Mouse (Mus musculus): Measurements from ENCODE around the gene Reep1. TPM values are rescaled to one million over a fixed set of nuclear protein-coding genes. Genes with fewer than 3 reads are reported as not detected.

Gene Reep1
- 5.6 and 5.9 TPM in 2 replicates for polyA plus RNA-seq (2016; fragmentation: Nextera tagmentation; extraction: Ambion mirVana)

GRCm38 (mm10) chr6:71707511-71708501 lies at the start of gene Reep1:
Gene Reep1 (plus strand): TSS chr6:71707561.
- Histone ChIP-seq H3K27ac (no peak within 1 kb of the TSS), H3K9me3 (replicated peaks) (no peaks in the 10 kb centered on the region), H3K4me2 (peak within 1 kb of the TSS; percentile 91), H3K4me1 (peaks cover 17% of the 10 kb centered on the region), H3K4me3 (peak within 1 kb of the TSS; percentile 63), H3K27me3 (replicated peaks) (peaks cover 54% of the 10 kb centered on the region), H3K36me3 (no peaks in the 10 kb centered on the region), H3K9ac (peak within 1 kb of the TSS; percentile 65)
- WGBS (ENCODE audit: insufficient replicate concordance), result 1% methylated on average over 87 of the region's 91 CpGs
- ATAC-seq, result peak; percentile 91

- Histone ChIP-seq H3K4me2 (no peak overlapping the region; the same call in 1 of the 2 replicates), H3K27me3 (replicated peaks) (no peaks in the 10 kb centered on the region), H3K27ac (no peak overlapping the region), H3K36me3 (no peaks in the 10 kb centered on the region), H3K9ac (no peak overlapping the region), H3K4me3 (no peak overlapping the region), H3K9me3 (replicated peaks) (no peaks in the 10 kb centered on the region), H3K4me1 (peaks cover 56% of the 10 kb centered on the region)
- ATAC-seq, result 0 out of 2 replicates have a peak, but pooled peaks have one; percentile 19
- 27% methylated on average over 2 of the region's 2 CpGs for WGBS (ENCODE audit: insufficient replicate concordance)
Measured at GRCm38 (mm10) chr6:71658290-71658689, 49.1 kb upstream of the Reep1 start.

- no peak overlapping the region for H3K4me3 ChIP-seq
- H3K27ac ChIP-seq, result no peak overlapping the region
- H3K9ac ChIP-seq, result no peak overlapping the region
- H3K4me1 ChIP-seq, result peaks cover 33% of the 10 kb centered on the region
- H3K4me2 ChIP-seq, result no peak overlapping the region
- H3K27me3 ChIP-seq (replicated peaks), result no peaks in the 10 kb centered on the region
- no peaks in the 10 kb centered on the region for H3K9me3 ChIP-seq (replicated peaks)
- no peak for ATAC-seq
- 71% methylated on average over 1 of the region's 1 CpGs for WGBS (ENCODE audit: insufficient replicate concordance)
- no peaks in the 10 kb centered on the region for H3K36me3 ChIP-seq
Measured at GRCm38 (mm10) chr6:71664511-71664910, 42.9 kb upstream of the Reep1 start.

- Histone ChIP-seq H3K27me3 (replicated peaks) (peaks cover 9% of the 10 kb centered on the region), H3K4me3 (no peak overlapping the region), H3K4me2 (no peak overlapping the region), H3K4me1 (no peaks in the 10 kb centered on the region), H3K9me3 (replicated peaks) (no peaks in the 10 kb centered on the region), H3K36me3 (no peaks in the 10 kb centered on the region), H3K9ac (no peak overlapping the region), H3K27ac (no peak overlapping the region)
- 41% methylated on average over 2 of the region's 2 CpGs for WGBS (ENCODE audit: insufficient replicate concordance)
- ATAC-seq, result no peak
Measured at GRCm38 (mm10) chr6:71673166-71673565, 34.2 kb upstream of the Reep1 start.

GRCm38 (mm10) chr6:71678891-71679290 lies 28.5 kb upstream of the Reep1 start:
- Histone ChIP-seq H3K27me3 (replicated peaks) (peaks cover 9% of the 10 kb centered on the region), H3K9ac (no peak overlapping the region), H3K36me3 (no peaks in the 10 kb centered on the region), H3K4me3 (no peak overlapping the region), H3K4me2 (no peak overlapping the region), H3K27ac (no peak overlapping the region), H3K9me3 (replicated peaks) (no peaks in the 10 kb centered on the region), H3K4me1 (0 out of 2 replicates have a peak, but pooled peaks cover under 1% of the 10 kb centered on the region)
- no peak for ATAC-seq
- WGBS (ENCODE audit: insufficient replicate concordance), result 50% methylated on average over 7 of the region's 7 CpGs

GRCm38 (mm10) chr6:71695150-71695549 lies 12.2 kb upstream of the Reep1 start:
- WGBS (ENCODE audit: insufficient replicate concordance), result 72% methylated on average over 2 of the region's 2 CpGs

GRCm38 (mm10) chr6:71695599-71695998 lies 11.8 kb upstream of the Reep1 start:
- Histone ChIP-seq H3K27ac (no peak overlapping the region), H3K9me3 (replicated peaks) (no peaks in the 10 kb centered on the region), H3K27me3 (replicated peaks) (0 out of 2 replicates have a peak, but pooled peaks cover 11% of the 10 kb centered on the region), H3K4me3 (no peak overlapping the region), H3K36me3 (no peaks in the 10 kb centered on the region), H3K4me2 (no peak overlapping the region), H3K9ac (no peak overlapping the region), H3K4me1 (no peaks in the 10 kb centered on the region)
- WGBS (ENCODE audit: insufficient replicate concordance), result 73% methylated on average over 3 of the region's 3 CpGs
- ATAC-seq, result no peak

More at GRCm38 (mm10) chr6:71695150-71695549, 12.2 kb upstream of the Reep1 start:
- no peak overlapping the region for H3K4me2 ChIP-seq
- no peaks in the 10 kb centered on the region for H3K36me3 ChIP-seq
- H3K4me3 ChIP-seq, result no peak overlapping the region
- H3K27me3 ChIP-seq (replicated peaks), result 0 out of 2 replicates have a peak, but pooled peaks cover 11% of the 10 kb centered on the region
- ATAC-seq, result no peak
- H3K4me1 ChIP-seq, result no peaks in the 10 kb centered on the region
- H3K9me3 ChIP-seq (replicated peaks), result no peaks in the 10 kb centered on the region
- H3K9ac ChIP-seq, result no peak overlapping the region
- H3K27ac ChIP-seq, result no peak overlapping the region

GRCm38 (mm10) chr6:71706871-71707270 lies 490 bp upstream of the Reep1 start:
- Histone ChIP-seq H3K9me3 (replicated peaks) (no peaks in the 10 kb centered on the region), H3K27ac (no peak overlapping the region), H3K36me3 (no peaks in the 10 kb centered on the region), H3K4me3 (no peak overlapping the region), H3K9ac (no peak overlapping the region), H3K4me1 (peaks cover 17% of the 10 kb centered on the region), H3K27me3 (replicated peaks) (peaks cover 58% of the 10 kb centered on the region), H3K4me2 (peak overlapping the region; percentile 91; the same call in 1 of the 2 replicates)
- 74% methylated on average over 12 of the region's 12 CpGs for WGBS (ENCODE audit: insufficient replicate concordance)
- ATAC-seq, result no peak

GRCm38 (mm10) chr6:71708528-71708927 lies 1.2 kb downstream of the Reep1 start:
- no peaks in the 10 kb centered on the region for H3K9me3 ChIP-seq (replicated peaks)
- H3K36me3 ChIP-seq, result no peaks in the 10 kb centered on the region
- peak overlapping the region; percentile 91 for H3K4me2 ChIP-seq
- H3K4me1 ChIP-seq, result peaks cover 17% of the 10 kb centered on the region
- 14% methylated on average over 3 of the region's 3 CpGs for WGBS (ENCODE audit: insufficient replicate concordance)
- no peak overlapping the region for H3K27ac ChIP-seq
- ATAC-seq, result no peak
- H3K27me3 ChIP-seq (replicated peaks), result peaks cover 54% of the 10 kb centered on the region
- H3K4me3 ChIP-seq, result peak overlapping the region; percentile 63
- peak overlapping the region; percentile 65 for H3K9ac ChIP-seq

GRCm38 (mm10) chr6:71710323-71710722 lies 3.0 kb downstream of the Reep1 start:
- Histone ChIP-seq H3K4me3 (no peak overlapping the region), H3K36me3 (no peaks in the 10 kb centered on the region), H3K27ac (no peak overlapping the region), H3K4me1 (peaks cover 17% of the 10 kb centered on the region), H3K9ac (no peak overlapping the region), H3K9me3 (replicated peaks) (no peaks in the 10 kb centered on the region), H3K4me2 (no peak overlapping the region), H3K27me3 (replicated peaks) (peaks cover 47% of the 10 kb centered on the region)
- no peak for ATAC-seq
- WGBS (ENCODE audit: insufficient replicate concordance), result 71% methylated on average over 3 of the region's 3 CpGs

- no peak for ATAC-seq
- no peak overlapping the region for H3K4me2 ChIP-seq
- H3K9ac ChIP-seq, result no peak overlapping the region
- H3K4me1 ChIP-seq, result peaks cover 17% of the 10 kb centered on the region
- no peak overlapping the region for H3K4me3 ChIP-seq
- H3K27me3 ChIP-seq (replicated peaks), result peaks cover 39% of the 10 kb centered on the region
- H3K27ac ChIP-seq, result no peak overlapping the region
- H3K36me3 ChIP-seq, result no peaks in the 10 kb centered on the region
- H3K9me3 ChIP-seq (replicated peaks), result no peaks in the 10 kb centered on the region
- WGBS (ENCODE audit: insufficient replicate concordance), result 74% methylated on average over 5 of the region's 5 CpGs
Measured at GRCm38 (mm10) chr6:71711201-71711600, 3.8 kb downstream of the Reep1 start.

GRCm38 (mm10) chr6:71713532-71713931 lies 6.2 kb downstream of the Reep1 start:
- no peak overlapping the region for H3K27ac ChIP-seq
- no peak overlapping the region for H3K4me3 ChIP-seq
- peaks cover 15% of the 10 kb centered on the region for H3K27me3 ChIP-seq (replicated peaks)
- no peak for ATAC-seq
- WGBS (ENCODE audit: insufficient replicate concordance), result 53% methylated on average over 2 of the region's 2 CpGs
- no peak overlapping the region for H3K9ac ChIP-seq
- peaks cover 16% of the 10 kb centered on the region for H3K4me1 ChIP-seq
- no peaks in the 10 kb centered on the region for H3K36me3 ChIP-seq
- H3K4me2 ChIP-seq, result no peak overlapping the region
- H3K9me3 ChIP-seq (replicated peaks), result no peaks in the 10 kb centered on the region
